Mouse (Mus musculus): ENCODE results near the gene Ust.

Gene Ust

DNA sequence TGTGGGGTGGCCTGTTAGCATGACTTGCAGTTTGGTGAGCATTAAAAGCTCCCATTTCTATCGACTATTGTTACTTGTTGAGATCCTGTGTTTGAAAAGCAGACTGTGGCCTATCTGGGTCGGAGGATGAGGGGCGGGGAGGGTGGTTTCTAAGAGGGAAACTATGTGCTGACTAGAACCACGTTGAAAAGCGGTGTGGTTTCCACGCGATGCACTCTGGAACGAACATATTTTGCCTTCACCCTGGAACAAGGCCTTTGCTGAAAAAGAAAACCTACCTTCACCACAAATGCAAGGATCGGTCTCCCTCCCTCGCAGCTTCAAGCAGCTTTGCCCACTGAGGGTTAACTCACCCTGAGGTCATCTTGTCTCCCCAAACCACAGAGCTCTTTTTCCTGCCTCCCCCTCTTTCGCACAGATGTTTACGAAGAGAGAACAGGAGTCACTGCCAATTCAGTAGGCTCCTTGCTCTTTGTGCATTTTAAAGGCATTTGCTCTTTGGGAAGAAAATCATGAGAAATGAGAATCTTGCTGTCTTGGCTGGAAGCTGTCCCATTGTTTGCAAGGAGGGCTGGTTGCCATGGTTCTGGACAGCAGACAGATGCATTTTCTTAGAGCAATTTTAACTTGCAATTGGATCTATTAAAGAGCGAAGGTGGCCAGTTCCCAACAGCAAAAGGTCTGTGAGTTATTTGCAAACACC is 342.1 kb downstream of the Ust start:
- no peak for DNase-seq (ENCODE audit: low spot score in 2 of 2)

DNA sequence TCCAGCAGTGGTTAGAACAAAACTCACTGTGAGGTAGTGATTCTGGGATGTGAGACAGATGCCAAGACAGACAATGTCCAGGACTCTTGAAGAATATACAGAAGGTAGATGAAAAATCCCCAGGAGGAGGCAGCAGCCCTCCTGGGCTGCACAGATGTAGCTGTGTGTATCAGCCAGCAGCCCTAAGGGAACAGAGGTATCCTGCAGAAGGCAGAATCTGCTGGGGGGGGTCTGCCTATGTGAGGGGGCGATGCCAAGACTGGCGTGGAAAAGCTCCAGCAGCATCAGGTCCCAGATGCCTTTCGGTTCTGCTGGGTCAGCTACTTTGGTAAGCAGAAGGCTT is 342.6 kb downstream of the Ust start:
- DNase-seq (ENCODE audit: low spot score in 2 of 2), result no peak

DNA sequence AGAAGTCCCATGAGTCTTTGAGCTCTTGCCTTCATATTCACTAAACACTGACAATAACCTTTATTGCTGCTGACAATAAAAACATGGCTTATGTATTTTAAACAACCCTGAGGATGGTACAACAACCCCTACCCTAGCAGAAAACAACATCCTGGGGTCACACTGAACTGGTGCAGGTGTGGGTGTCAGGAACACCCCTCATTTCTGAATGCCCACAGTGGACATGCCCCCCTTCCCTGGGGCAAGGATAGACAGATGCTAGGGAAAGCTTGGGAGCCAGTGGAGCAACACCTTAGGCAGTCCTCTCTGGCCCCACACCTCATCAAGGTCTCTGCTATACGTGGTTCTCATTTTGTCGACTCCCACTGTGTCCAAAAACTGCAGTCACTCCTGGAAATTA is 343.9 kb downstream of the Ust start:
- DNase-seq (ENCODE audit: low spot score in 2 of 2), result no peak

DNA sequence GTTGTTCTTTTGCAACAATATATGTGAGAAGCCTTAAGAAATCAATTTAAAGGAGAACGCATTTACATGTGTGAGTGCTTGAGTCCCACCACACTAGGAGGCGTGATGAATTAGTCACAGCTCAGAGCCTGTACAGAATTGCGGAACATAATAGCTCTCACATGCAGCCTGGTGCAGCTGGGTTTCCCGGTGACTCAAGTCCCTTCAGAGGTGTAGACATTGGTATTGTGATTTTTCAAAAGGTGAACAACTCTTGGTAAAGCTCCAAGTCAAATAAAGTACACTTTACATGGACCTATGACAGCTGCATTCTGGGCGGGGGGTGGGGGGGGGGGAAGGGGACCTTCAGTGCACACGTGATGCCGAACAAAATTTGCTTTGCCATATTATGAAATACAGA is 344.4 kb downstream of the Ust start:
- no peak for DNase-seq (ENCODE audit: low spot score in 2 of 2)

DNA sequence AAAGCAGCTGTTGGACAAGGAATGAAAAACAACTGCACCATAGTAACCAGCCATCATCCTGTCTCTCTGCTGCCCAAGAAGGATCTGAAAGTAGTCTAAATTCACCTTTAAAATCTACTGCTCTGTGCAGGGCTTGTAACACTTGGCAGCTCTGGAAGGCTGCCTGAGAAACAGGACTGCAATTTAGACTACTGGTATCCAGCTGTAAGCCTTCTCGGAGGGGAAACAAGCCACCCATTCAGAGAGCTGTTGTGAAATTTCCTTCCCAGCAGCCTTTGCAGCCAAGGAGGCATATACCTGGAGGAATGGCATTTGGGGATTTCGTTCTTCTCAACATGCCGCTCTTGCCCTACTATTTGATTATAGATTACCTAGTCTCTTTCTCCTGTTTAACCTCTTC is 345.6 kb downstream of the Ust start:
- DNase-seq (ENCODE audit: low spot score in 2 of 2), result no peak

DNA sequence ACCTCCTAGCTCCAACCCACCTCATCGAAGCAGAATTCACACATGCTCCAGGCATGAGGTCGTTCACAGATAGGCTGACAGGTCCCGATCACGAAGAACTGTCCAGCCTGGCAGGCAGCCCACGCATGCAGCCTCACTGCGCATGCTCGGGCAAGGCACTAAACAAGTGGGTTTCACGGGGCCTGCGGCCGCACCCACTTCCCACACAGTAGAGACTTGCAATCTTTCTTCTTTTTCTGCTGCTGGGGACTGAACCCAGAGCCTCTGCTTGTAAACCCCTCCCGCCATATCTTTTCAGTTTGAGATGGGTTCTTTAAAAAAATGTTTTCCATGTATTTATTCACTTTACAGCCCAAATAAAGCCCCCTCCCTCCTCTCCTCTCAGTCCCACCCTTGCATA is 347.1 kb downstream of the Ust start:
- DNase-seq (ENCODE audit: low spot score in 2 of 2), result no peak

Data from spleen, postnatal 14 days (tissue).